Mouse (Mus musculus): Measurements from ENCODE around the gene Gm13290. TPM values are rescaled to one million over a fixed set of nuclear protein-coding genes. Genes with fewer than 3 reads are reported as not detected.
"Not testable (repeated sequence)": the region's sequence is repeated elsewhere in the genome, so short reads cannot be mapped to it uniquely, and the experiment has no call there.

Gene Gm13290
- total RNA-seq (2014; rRNA removed) (not detected in 2 replicates), polyA plus RNA-seq (2015; fragmentation: Nextera tagmentation; extraction: Ambion mirVana) (not detected in 2 replicates)

DNA sequence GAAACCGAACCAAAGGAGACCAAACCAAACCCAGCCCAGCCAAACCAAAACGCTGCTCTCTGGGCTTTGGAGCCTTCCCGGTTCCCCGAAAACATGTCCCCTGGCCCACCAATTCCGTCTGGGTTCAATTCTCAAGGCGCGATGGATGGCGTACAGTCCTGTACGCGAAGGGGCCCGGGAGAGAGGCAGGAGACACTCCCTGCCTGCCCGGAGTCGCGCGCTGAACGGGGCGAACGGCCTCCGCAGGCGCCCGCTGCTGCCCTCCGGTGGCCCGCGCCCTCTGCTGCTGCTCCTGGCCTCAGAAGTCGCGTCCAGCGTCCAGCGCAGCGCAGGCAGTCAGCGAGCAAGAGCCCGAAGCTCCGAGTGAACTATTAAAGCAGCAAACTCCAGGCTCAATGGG lies at the start of gene Gm13290:
Gene Gm13290 (plus strand): TSS at position 301 of the 400 bp plus-strand sequence.
- H3K4me3 ChIP-seq (ENCODE audit: low read depth, low read length) = not testable (repeated sequence)
- WGBS = no CpG with 5 or more reads among the region's 32 CpGs

GRCm38 (mm10) chr4:88726727-88727126 lies 46.9 kb upstream of the Gm13290 start:
- no peak overlapping the region for H3K9ac ChIP-seq
- H3K9me3 ChIP-seq (ENCODE audit: low read length) = no peaks in the 10 kb centered on the region
- H3K36me3 ChIP-seq (ENCODE audit: insufficient read depth) = no peaks in the 10 kb centered on the region
- no peak overlapping the region for H3K27ac ChIP-seq (ENCODE audit: low read depth, low read length)
- DNase-seq = no peak
- no peak for TF ChIP-seq CTCF (IDR thresholded peaks at IDR 0.05; ENCODE audit: low read depth)
- no peak for ATAC-seq
- H3K4me2 ChIP-seq (ENCODE audit: low read depth) = no peak overlapping the region
- H3K4me3 ChIP-seq (ENCODE audit: low read depth, low read length) = no peak overlapping the region
- no peaks in the 10 kb centered on the region; the same call in 1 of the 2 replicates for H3K27me3 ChIP-seq (ENCODE audit: insufficient read depth, low read length)
- no peaks in the 10 kb centered on the region for H3K4me1 ChIP-seq (ENCODE audit: insufficient read depth)
- 88% methylated on average over 6 of the region's 6 CpGs for WGBS

More for the DNA sequence above, at the start of gene Gm13290:
- not testable (repeated sequence) for H3K36me3 ChIP-seq (ENCODE audit: insufficient read depth); DNase-seq; H3K27me3 ChIP-seq (ENCODE audit: insufficient read depth, low read length); ATAC-seq; H3K4me2 ChIP-seq (ENCODE audit: low read depth); H3K9me3 ChIP-seq (ENCODE audit: low read length); H3K9ac ChIP-seq; H3K27ac ChIP-seq (ENCODE audit: low read depth, low read length); H3K4me1 ChIP-seq (ENCODE audit: insufficient read depth)

GRCm38 (mm10) chr4:88727324-88727723 lies 46.3 kb upstream of the Gm13290 start:
- Histone ChIP-seq H3K4me3 (ENCODE audit: low read depth, low read length) (no peak overlapping the region), H3K4me2 (ENCODE audit: low read depth) (no peak overlapping the region), H3K9ac (no peak overlapping the region), H3K4me1 (ENCODE audit: insufficient read depth) (no peaks in the 10 kb centered on the region), H3K36me3 (ENCODE audit: insufficient read depth) (no peaks in the 10 kb centered on the region), H3K27ac (ENCODE audit: low read depth, low read length) (no peak overlapping the region), H3K9me3 (ENCODE audit: low read length) (no peaks in the 10 kb centered on the region), H3K27me3 (ENCODE audit: insufficient read depth, low read length) (no peaks in the 10 kb centered on the region; the same call in 1 of the 2 replicates)
- no peak for DNase-seq
- peak; percentile 60 for TF ChIP-seq CTCF (IDR thresholded peaks at IDR 0.05; ENCODE audit: low read depth)
- WGBS = 5% methylated on average over 1 of the region's 1 CpGs
- no peak for ATAC-seq

DNA sequence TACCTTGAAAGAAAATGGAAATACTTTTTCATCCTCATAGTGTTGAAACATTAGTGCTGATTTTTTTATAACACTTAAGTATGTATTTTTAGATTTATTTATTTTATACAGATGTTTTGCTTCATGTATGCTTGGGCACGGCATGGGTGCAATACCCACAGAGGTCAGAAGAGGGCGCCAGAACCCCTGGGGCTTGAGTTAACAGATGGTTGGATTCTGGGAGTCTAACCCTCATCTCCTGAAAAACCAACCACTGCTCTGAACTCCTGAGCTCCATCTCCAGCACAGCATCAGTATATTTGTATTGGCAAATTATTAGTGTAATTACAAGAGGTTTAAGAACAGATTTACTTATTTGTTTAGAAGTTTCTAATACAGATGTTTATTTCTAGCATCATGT lies 35.2 kb upstream of the Gm13290 start:
- H3K27me3 ChIP-seq (ENCODE audit: insufficient read depth, low read length) = no peaks in the 10 kb centered on the region
- no peaks in the 10 kb centered on the region for H3K9me3 ChIP-seq (ENCODE audit: low read length)
- H3K9ac ChIP-seq = no peak overlapping the region
- no peak overlapping the region for H3K27ac ChIP-seq (ENCODE audit: low read depth, low read length)
- no peak overlapping the region for H3K4me3 ChIP-seq (ENCODE audit: low read depth, low read length)
- WGBS = 2% methylated on average over 2 of the region's 2 CpGs
- TF ChIP-seq CTCF (IDR thresholded peaks at IDR 0.05; ENCODE audit: low read depth) = peak; percentile 71
- ATAC-seq (peak; percentile 14; the same call in 1 of the 2 replicates), DNase-seq (peak; percentile 54)
- no peak overlapping the region for H3K4me2 ChIP-seq (ENCODE audit: low read depth)
- H3K4me1 ChIP-seq (ENCODE audit: insufficient read depth) = no peaks in the 10 kb centered on the region
- no peaks in the 10 kb centered on the region for H3K36me3 ChIP-seq (ENCODE audit: insufficient read depth)

DNA sequence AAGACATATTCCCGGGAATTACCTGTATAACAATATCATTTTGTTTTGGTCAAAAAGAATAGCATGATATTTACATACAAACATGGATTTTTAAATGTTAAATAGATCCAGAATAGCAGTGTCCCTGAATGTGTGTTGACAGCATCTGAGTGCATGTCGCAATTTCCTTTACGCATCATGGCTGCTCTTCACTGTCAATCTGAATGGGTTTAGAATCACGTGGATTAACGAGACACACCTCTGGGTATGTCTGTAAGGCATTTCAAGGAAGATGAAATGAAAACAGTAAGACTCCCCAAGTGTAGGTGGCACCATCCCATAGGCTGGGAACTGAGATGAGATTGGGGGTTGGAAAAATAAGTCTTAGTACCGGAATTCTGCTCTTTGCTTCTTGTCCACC lies 34.6 kb upstream of the Gm13290 start:
- H3K4me1 ChIP-seq (ENCODE audit: insufficient read depth) = no peaks in the 10 kb centered on the region
- no peak overlapping the region for H3K4me2 ChIP-seq (ENCODE audit: low read depth)
- DNase-seq = no peak
- no peak for TF ChIP-seq CTCF (IDR thresholded peaks at IDR 0.05; ENCODE audit: low read depth)
- 87% methylated on average over 6 of the region's 6 CpGs for WGBS
- H3K9ac ChIP-seq = no peak overlapping the region
- H3K27me3 ChIP-seq (ENCODE audit: insufficient read depth, low read length) = no peaks in the 10 kb centered on the region
- H3K9me3 ChIP-seq (ENCODE audit: low read length) = no peaks in the 10 kb centered on the region
- ATAC-seq = no peak
- no peak overlapping the region for H3K4me3 ChIP-seq (ENCODE audit: low read depth, low read length)
- no peaks in the 10 kb centered on the region for H3K36me3 ChIP-seq (ENCODE audit: insufficient read depth)
- no peak overlapping the region for H3K27ac ChIP-seq (ENCODE audit: low read depth, low read length)

DNA sequence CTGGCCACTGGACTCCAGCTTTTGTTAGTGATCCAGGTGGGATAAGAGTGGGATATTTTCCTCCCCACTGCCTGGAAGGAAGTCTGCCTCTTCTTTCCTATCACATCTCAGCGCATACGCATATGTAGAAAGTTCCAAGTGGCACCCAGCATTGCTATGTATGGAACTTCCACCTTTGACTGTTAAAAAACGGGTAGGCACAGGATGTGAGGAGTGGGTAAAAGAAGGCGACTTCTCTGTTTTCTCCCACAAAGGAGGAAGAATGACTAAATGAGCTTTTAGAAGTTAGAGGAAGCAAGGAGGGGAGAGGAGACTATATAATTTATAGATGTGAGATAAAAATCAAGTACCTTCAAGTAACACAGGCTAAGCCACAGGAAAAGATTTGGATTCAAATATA lies 32.2 kb upstream of the Gm13290 start:
- H3K9me3 ChIP-seq (ENCODE audit: low read length) = no peaks in the 10 kb centered on the region
- H3K27ac ChIP-seq (ENCODE audit: low read depth, low read length) = no peak overlapping the region
- DNase-seq (no peak), ATAC-seq (no peak)
- no peak overlapping the region for H3K9ac ChIP-seq
- no peaks in the 10 kb centered on the region for H3K27me3 ChIP-seq (ENCODE audit: insufficient read depth, low read length)
- H3K36me3 ChIP-seq (ENCODE audit: insufficient read depth) = no peaks in the 10 kb centered on the region
- H3K4me2 ChIP-seq (ENCODE audit: low read depth) = no peak overlapping the region
- whole genome bisulfite sequencing = 93% methylated on average over 4 of the region's 4 CpGs
- H3K4me3 ChIP-seq (ENCODE audit: low read depth, low read length) = no peak overlapping the region
- no peak for TF ChIP-seq CTCF (IDR thresholded peaks at IDR 0.05; ENCODE audit: low read depth)
- no peaks in the 10 kb centered on the region for H3K4me1 ChIP-seq (ENCODE audit: insufficient read depth)

- 69% methylated on average over 7 of the region's 7 CpGs for WGBS
Measured at GRCm38 (mm10) chr4:88742771-88743371, 30.8 kb upstream of the Gm13290 start.

More at GRCm38 (mm10) chr4:88742771-88743371, 30.8 kb upstream of the Gm13290 start:
- Histone ChIP-seq H3K27me3 (ENCODE audit: insufficient read depth, low read length) (no peaks in the 10 kb centered on the region), H3K4me3 (ENCODE audit: low read depth, low read length) (no peak overlapping the region), H3K4me1 (ENCODE audit: insufficient read depth) (no peaks in the 10 kb centered on the region), H3K27ac (ENCODE audit: low read depth, low read length) (no peak overlapping the region), H3K9ac (no peak overlapping the region), H3K9me3 (ENCODE audit: low read length) (no peaks in the 10 kb centered on the region), H3K4me2 (ENCODE audit: low read depth) (no peak overlapping the region), H3K36me3 (ENCODE audit: insufficient read depth) (no peaks in the 10 kb centered on the region)
- peak; percentile 36 for TF ChIP-seq CTCF (IDR thresholded peaks at IDR 0.05; ENCODE audit: low read depth)
- DNase-seq (no peak), ATAC-seq (no peak)

Measured in forebrain, postnatal 0 days (tissue).